Mouse (Mus musculus) c-Kit-positive CD71-positive TER-119-positive erythroid progenitor cells, embryonic 14.5 days (primary cell): ENCODE measurements around the gene Rpa2.
"Not testable (repeated sequence)": the region's sequence is repeated elsewhere in the genome, so short reads cannot be mapped to it uniquely, and the experiment has no call there.

Source experiments
- DNase-seq: peaks from one replicate; pipeline ENCODE4 v3.0.0-alpha.2; 2013; ENCODE audit warnings: low spot score

Rpa2 gene

DNA sequence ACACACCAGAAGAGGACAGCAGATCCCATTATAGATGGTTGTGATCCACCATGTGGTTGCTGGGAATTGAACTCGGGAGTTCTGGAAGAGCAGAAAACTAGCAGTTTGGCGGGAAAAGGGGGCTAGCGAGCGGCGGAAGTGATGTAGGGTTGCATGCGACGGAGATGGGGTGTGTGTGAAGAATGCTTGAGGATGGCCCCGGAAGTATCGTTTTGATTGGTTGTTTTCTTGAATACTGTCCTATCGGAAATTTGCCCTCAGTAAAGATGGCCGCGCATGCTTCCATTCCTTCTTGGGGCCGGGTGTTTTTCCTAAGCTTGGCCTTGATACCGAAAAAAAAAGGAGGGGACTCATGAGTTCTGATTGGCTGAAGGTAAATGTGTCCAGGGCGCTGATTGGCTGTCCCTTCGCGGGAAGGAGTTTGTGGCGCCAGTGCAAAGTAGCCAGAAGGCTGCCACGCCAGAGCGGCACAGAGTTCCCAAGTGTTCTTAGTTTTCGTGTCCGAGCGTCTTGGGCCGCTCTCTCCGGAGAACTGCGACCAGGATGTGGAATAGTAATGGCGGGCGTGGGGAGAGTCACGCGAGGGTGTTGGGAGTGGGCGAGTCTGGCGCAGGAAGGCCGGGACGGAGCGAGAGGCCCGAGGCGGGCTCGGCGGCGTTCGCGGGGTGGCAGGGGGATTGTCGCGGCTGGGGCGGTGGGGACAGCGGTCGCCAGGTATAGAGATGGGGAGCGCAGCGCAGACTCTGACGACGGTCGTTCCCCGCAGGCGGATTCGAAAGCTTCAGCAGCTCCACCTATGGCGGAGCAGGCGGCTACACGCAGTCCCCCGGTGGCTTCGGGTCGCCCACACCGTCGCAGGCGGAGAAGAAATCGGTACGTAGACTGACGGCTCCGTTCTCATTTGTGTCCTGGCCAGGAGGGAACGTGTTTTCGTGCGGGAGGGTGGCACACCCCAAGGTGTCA, at the start of gene Rpa2:
Gene Rpa2 (plus strand): TSS at position 419 of the 963 bp plus-strand sequence.
- DNase-seq = peak; percentile 100

DNA sequence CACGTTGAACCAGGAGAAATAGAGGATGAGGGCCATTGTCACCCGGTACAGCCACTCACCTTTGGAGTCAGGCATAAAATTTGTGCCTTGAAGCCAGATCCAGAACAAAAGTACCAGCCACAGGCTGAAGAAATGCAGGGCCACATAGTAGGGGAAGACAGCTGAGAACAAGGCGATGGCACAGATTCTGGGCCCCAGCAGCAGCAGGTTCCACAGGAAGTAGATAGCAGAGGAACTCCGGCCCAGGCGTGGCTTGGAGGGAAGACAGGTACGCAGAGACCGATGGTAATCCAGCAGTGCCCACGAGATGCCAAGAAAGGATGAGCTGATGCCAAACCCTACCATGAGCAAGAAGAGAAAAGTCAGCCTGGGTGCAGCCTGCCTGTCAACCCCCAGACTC, 39.9 kb upstream of the Rpa2 start:
- no peak for DNase-seq

DNA sequence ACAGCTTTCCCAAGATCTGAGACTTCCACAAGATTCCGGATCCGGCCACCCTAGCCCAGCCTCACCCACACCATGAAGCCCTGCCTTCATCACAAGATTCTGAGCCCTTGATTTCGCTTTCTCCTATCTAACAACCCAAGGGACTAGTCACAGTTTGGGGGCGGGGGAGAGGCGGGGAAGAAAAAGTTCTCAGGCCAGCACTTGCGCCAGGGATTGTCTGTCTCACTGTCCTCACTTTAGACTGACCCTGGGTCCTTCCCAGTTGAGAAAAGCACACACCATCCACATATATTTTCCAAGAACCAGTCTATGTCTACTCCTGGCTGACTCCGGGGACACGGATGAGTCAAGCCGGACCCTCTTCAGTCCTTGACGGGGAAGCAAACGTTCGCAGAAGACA, 36.5 kb upstream of the Rpa2 start:
- no peak for DNase-seq

DNA sequence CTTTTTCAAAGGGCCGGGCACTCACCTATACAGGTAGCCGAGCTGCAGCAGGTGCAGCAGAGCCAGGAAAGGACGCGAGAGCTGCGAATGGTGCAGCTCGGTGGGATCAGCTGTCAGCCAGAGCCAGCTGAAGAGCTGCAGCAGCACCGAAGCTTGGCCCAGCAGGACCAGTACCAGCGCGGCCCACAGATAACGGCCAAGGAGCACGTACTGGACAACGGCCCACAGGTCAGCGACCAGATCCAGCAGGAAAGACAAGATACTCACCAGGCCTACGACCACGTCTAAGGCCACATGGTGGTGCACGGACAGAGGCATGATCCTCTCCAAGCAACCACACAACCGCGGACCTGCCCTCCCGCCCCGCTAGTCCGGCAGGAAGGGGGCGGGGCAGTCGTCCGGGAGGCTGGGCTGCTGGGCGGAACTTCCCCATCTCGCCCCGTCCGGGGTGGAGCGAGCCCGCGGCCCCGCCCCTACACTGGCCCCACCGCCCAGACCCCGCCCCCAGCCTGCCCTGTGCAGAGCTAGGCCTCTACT, 35.9 kb upstream of the Rpa2 start, which contains the start of gene Xkr8:
Gene Xkr8 (minus strand): TSS at position 399 of the 537 bp plus-strand sequence.
- DNase-seq = peak; percentile 74

DNA sequence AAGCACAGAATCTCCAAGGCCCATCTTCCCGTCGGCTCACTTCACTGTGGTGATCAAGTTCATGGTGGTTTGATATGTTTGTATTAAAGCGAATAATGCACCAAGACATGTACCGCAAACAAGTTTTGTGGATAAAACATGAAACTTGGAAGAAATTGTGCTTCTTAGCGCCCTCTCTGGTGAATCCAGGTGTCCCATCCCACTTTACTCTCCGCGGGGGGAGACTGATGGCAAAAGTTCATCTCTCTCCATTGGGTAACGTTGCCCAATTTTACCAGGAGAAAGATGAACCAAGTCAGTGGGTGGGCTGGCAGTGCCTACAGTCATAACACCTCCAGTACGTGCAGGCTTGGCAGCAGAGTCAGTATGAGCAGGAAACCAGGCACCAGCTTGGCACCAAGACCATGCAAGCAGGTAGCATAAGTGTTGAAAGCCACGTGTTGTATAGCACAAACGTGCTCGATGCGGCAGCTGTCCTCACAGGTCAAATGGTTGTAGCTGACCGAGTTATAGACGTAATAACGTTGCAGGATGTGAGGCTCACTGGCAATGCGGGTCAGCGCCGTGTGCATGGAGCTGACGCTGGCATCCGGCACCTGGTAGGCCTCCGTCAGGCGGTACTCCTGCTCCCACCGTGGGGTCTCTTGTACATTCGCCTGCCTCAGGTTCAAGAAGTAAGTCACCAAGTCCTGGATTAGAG, 34.9 kb upstream of the Rpa2 start:
- DNase-seq = no peak

DNA sequence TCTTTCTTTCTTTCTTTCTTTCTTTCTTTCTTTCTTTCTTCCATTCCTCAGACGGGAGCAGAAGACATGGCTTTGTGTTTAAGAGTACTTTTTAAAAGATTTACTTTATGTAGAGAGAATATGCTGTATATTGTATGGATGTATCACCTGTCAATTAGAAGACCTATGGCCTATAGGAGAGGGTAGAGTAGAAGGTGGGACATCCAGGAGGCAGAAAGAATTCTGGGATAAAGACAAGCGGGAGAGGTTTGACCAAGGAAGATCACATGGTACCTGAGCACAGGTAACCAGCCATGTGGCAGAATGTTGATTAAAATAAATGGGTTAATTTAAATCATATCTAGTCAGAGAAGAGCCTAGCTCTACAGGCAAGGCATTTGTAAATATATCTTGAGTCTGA, 33.4 kb upstream of the Rpa2 start:
- no peak for DNase-seq

DNA sequence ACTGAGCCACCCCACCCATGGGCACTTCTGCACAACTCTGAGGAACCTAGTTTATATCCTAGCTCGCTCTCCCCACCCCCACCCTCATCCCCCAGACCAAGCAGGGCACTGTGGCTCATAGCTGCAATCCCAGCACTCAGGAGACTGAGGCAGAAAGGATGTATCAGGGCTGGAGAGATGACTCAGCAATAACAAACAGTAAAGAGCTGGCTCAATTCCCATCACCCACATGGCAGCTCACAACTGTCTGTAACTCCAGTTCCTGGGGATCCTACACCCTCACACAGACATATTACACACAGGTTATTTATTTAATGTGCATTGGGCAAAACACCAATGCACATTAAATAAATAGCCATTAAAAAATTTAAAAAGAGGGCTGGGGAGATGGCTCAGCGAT, 32.7 kb upstream of the Rpa2 start:
- no peak for DNase-seq

DNA sequence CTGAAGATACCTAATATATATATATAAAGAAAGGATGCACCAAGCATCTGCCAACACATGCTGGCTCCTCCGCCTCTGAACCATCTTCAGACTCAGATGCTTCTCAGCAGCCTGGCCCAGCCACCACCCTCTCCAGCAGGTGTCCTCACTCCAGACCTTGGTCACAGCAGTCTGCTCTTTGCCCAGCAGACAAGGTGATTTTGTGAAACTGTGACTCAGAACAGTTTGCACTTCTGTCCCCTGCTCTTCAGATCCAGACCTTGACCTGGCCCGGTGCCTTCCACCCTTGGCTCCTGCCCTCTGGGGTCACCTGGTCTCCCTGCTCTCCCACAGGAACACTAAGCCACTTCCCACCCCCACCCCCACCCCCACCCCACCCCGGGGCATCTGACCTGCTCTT, 32.2 kb upstream of the Rpa2 start:
- DNase-seq = no peak

DNA sequence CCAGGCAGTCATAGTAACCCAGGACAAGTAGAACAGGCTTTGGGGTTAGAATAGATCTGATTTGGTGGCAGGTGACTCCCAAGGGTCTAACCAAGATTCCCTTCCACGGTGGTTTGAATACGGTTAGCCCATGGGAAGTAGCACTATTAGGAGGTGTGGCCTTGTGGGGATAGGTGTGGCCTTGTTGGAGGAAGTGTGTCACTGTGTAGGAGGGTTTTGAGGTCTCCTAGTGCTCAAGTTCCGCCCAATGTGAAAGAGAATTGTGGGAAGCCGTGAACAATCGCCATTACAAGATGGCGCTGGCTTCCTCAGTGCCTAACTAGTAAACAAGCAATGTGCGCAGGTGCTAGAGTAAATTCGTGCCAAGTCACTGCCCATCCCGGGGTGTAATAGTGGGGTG, 31.0 kb upstream of the Rpa2 start:
- not testable (repeated sequence) for DNase-seq

DNA sequence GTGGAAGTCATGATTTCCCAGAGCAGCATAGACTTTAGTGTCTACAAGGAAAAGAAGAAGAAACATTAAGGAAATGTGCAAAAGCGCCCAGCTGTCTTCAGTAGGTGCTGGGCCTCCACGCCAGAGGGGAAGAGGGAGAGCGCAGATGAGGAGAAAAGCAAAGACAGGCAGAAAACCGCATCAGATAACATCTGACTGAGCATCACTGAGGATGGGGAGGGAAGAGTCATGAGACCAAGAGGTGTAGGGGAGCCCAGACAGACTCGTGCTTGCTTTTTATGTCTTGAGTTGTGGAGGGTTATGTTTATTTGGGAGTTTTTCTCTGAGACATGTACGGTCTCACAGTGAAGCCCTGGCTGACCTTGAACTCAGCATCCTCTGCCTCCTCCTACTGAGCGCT, 26.6 kb upstream of the Rpa2 start:
- DNase-seq = no peak

DNA sequence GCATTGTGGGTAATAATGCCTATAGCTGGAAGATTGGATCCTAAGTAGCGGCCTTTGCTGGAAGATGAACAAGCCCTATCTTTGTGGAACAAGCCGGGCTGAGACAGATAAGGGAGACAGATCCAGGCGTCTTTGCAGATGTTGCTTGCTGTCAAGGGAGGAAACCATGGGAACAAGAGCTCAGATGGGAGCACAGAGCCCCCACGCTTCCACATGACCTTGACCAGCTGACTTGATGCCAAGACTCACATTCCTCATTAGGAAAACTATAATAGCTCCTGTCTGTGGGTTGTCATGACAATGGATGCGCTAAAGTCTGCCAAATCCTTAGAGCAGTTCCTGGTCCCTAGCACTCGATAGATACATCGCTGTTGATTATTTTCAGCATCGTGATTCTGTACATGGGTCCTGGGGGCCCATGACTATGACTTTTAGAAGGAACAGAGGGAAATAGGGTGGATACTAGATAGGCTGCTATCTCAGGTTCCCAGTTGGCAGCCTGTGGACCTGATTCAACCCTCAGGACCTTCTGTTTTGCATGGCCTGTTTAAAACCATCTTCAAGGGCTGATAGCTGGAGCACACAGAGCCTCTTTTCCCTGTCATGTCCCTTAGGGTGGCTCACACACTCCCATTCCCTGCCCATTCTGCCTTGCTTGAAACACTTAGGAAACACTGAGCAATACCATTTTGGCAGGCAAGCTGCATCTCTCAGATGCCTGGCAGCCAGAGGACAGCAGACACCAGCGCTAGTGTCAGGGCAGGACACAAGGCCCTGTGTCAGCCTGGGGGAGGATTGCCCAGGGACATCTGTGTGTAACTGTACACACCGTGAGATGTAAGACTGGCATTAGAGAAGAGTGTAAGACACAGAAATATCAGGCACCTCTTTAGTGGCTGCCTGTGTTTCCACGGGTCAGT, 23.9 kb upstream of the Rpa2 start:
- peak; percentile 22 for DNase-seq

DNA sequence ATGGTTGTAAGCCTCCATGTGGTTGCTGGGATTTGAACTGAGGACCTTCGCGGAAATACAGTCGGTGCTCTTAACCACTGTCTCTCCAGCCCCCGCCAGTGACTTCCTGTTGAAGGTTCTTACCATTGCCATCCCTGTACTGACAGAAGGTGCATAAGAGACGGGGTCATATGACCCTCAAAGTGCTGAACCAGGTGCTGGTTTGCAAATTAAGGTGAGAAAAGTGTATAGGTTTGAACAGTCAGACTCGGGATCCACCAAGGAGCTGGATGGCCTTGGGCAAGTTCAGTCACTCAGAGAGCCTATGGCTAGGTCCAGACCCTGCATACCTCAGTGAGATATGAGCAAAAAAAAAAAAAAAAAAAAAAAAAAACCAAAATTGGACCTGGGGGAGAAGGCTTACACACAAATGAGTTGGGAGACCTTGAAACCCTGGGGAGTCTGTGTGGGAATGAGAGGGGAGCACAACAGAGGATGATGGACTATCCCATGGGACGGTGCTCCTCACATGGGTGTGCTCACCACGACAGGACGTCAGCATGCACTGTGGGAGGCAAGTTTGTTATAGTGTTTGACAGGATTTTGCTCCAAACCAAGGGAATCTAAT, 21.1 kb upstream of the Rpa2 start:
- no peak for DNase-seq

DNA sequence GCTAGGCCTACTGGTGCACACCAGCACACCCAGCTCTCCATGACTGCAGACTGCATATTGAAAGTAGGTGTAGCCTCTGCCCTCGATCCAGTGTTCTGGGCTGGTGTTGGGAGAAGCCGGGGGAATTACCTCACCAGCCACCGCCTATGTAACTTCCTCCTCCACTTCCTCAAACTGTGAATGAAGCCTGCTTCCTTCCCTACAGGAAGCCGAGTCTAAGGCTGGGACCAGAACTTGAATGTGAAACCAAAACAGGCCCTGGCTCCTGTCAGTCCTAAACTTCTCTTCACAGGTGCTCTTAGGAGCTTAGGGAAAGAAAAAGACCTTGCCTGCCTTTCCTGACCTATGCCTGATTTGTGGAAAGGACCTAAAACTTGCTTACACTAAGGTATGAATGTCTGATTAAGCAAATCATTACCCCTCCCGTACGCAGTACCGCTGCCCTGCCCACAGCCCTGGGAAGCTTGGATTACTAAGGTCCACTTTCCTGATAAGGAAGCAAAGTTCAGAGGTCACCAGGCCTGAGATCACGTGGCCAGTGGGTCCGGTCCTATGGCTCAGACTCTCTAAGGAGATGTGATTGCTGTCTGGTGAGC, 20.4 kb upstream of the Rpa2 start:
- DNase-seq = no peak

DNA sequence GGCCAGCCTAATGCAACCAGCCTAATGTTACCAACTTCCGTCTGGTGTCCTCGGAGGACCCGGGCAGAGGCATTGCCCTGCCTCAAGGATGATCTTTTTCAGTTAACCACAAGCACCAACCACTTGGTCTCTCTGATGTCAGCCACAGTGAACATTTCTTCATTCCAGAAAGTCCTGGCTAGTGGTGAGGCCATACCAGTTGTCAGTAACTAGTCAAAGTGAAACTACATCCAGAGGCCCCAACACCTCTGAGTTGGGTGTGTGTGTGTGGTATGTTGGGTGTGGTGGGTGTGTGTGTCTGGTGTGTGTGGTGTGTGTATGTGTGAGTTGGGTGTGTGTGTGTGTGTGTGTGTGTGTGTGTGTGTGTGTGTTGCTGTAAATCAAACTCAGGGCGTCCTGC, 19.4 kb upstream of the Rpa2 start:
- DNase-seq = no peak

DNA sequence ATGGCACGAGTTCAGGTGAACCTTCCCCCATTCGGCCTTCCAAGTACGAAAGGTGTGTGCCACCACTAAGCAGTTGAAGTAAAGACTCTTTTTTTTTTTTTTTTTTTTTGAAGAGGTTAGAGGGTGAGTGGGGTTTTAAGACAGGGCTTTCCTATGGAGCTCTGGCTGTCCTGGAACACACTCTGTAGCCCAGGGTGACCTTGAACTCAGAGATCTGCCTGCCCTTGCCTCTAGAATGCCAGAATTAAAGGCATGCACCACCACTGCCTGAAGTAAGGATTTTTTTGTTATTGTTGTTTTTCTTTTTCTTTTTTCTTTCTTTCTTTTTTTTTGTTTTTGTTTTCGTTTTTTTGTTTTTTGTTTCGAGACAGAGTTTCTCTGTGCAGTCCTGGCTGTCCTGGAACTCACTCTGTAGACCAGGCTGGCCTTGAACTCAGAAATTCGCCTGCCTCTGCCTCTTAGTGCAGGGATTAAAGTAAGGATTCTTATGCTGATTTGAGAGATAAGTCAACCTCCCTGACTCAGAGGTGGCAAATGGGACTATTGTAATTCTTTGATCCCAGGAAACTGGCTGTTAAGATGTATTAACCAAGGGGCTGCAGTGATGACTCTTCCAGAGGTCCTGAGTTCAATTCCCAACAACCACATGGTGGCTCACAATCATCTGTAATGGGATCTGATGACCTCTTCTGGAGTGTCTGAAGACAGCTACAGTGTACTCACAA, 18.7 kb upstream of the Rpa2 start:
- no peak for DNase-seq

DNA sequence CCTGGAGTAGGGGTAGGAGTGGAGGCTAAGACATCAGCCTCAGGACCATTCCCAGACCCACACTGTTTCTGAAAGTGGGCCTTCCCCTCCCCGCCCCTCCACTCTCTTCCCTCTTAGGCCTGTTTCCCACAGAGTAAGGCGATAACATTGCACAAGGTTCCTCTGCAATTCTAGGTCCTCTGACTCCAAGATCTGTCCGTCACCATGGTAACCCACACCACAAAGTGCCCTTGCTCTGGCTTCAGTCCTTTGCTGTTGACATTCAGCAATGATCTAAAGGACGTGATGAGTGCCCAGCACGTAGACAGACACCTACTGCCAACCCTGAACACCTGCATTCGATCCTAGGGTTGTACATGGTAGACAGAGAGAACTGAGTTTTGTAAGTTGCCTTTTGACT, 15.1 kb upstream of the Rpa2 start:
- no peak for DNase-seq

DNA sequence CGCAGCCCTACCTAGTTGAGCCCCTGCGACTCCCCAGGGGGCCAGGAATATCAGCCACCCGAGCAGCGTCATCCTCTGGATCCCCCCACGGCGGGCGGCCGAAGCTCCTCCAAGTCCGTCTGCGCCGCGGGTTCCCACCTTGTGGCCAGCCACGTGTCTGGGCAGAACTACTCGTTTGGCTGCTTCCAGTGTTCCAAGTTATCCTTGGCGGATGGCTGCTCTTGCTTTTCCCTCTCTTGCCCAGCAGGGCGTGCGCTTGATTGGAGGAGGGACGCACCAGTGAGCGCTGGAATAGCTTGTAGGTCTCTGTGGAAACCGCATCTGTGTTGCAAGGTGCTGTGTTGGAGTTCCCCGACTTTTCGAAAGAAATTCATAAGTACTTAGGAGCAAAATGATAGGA, 11.2 kb upstream of the Rpa2 start, which contains the start of gene Smpdl3b:
Gene Smpdl3b (minus strand): TSS at position 279 of the 400 bp plus-strand sequence.
- no peak for DNase-seq

DNA sequence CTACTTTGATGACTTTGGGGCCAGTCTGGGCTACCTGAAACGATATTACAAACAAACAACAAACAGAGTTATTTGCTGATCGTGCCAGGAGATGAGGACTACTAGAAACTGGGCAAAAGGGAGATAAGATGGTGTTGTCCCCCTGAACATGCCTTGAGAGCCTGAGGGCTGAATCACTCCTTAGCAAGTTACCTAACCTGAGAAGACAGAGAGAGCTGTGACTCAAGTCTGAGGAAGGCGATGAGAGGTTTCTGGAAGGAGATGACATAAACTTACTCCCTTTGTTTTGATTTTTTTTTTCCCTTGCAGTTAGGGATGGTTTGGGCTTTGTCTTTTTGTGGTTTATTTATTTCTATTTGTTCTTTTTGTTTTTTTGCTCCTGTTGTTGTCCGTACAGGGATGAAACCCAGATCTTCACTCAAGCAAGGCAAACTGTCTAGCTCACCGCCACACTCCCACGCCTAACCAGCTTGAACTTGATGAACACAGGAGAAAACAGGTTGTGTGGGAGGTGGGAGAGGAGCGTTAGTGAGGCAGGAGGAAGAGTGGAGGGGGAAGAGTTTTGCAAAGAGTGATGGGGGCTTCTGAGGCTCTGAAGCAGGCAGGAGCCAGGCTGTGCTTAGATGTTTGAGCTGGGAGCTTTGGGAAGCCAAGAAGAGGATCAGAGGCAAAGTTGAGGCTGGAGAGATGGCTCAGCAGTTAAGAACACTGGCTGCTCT, 10.3 kb upstream of the Rpa2 start:
- no peak for DNase-seq

DNA sequence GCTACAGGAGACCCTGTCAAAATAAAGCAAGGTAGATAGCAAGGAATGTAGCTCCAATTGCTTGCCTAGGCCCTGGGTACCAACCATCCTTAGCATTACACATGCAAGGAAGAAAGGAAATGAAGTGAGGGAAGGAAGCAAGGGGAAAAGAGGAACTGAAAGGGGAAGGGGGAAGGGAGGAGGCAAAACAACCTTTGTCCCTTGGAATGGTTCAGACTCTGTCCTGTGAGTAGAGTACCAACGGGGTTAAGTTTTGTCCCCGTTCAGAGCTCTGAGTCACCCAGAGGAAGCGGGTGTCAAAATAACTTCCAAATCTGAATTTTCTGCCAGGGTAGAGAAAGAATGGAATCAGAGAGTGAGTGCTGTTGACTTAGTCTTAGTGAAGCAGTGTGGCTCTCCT, 7.8 kb upstream of the Rpa2 start:
- no peak for DNase-seq

DNA sequence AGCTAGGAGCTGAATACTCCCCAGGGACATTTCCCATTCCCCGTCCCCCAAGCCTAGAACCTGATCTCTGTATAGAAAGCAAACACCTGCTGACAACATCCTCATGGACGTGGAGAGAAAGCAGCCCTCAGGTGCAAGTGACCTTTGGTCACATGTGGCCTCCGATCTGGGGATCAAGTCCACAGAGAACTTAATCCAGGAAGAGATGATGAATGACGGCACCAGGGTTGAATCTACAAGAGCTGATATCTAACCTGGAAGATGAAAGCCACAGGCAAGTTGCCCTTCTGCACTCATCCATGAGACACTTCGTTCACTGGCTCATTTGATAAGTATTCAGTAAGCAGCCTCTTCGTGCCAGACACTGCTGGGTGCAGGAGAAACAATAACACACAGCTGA, 5.5 kb upstream of the Rpa2 start:
- no peak for DNase-seq
